Mouse (Mus musculus): ENCODE measurements around the gene Hoxd13. TPM values are rescaled to one million over a fixed set of nuclear protein-coding genes. Genes with fewer than 3 reads are reported as not detected.
A peak's percentile ranks its signal among the peaks of the same experiment; 100 is the strongest.

Hoxd13 gene
- total RNA-seq (2021): not detected

- no peak for DNase-seq
Measured at GRCm38 (mm10) chr2:74667842-74668357, at the start of gene Hoxd13. Gene Hoxd13, plus strand, starts transcription at chr2:74668310.

GRCm38 (mm10) chr2:74619676-74620246 is 48.3 kb upstream of the Hoxd13 start:
- no peak for DNase-seq

- no peak for DNase-seq
Measured at GRCm38 (mm10) chr2:74620368-74620767, 47.7 kb upstream of the Hoxd13 start.

GRCm38 (mm10) chr2:74635412-74635811 is 32.7 kb upstream of the Hoxd13 start:
- no peak for DNase-seq

GRCm38 (mm10) chr2:74642431-74642830 is 25.7 kb upstream of the Hoxd13 start:
- DNase-seq: no peak

GRCm38 (mm10) chr2:74645631-74646030 is 22.5 kb upstream of the Hoxd13 start:
- no peak for DNase-seq

- DNase-seq: no peak
Measured at GRCm38 (mm10) chr2:74647082-74647864, 20.8 kb upstream of the Hoxd13 start.

GRCm38 (mm10) chr2:74652996-74653340 is 15.1 kb upstream of the Hoxd13 start:
- no peak for DNase-seq

GRCm38 (mm10) chr2:74653781-74654535 is 14.2 kb upstream of the Hoxd13 start:
- DNase-seq: no peak

GRCm38 (mm10) chr2:74654743-74655419 is 13.2 kb upstream of the Hoxd13 start:
- no peak for DNase-seq

GRCm38 (mm10) chr2:74655420-74655781 is 12.7 kb upstream of the Hoxd13 start:
- DNase-seq: peak; percentile 66

GRCm38 (mm10) chr2:74655821-74656631 is 12.1 kb upstream of the Hoxd13 start:
- no peak for DNase-seq

GRCm38 (mm10) chr2:74656632-74657021 is 11.5 kb upstream of the Hoxd13 start:
- DNase-seq: no peak

GRCm38 (mm10) chr2:74657251-74658023 is 10.7 kb upstream of the Hoxd13 start:
- DNase-seq: no peak

GRCm38 (mm10) chr2:74658024-74658666 is 10.0 kb upstream of the Hoxd13 start:
- no peak for DNase-seq

GRCm38 (mm10) chr2:74658667-74659371 is 9.3 kb upstream of the Hoxd13 start:
- DNase-seq: no peak

GRCm38 (mm10) chr2:74659507-74660005 is 8.6 kb upstream of the Hoxd13 start, which contains the start of gene Evx2:
Gene Evx2, minus strand, starts transcription at chr2:74659557.
- no peak for DNase-seq

GRCm38 (mm10) chr2:74660421-74661375 is 7.4 kb upstream of the Hoxd13 start:
- no peak for DNase-seq

All from heart, postnatal 4 days (tissue).